Mouse (Mus musculus) midbrain, postnatal 0 days (tissue): ENCODE results near the gene Olfr1442. TPM values are rescaled to one million over a fixed set of nuclear protein-coding genes. Genes with fewer than 3 reads are reported as not detected.
"Not testable (repeated sequence)": the region's sequence is repeated elsewhere in the genome, so short reads cannot be mapped to it uniquely, and the experiment has no call there.

Experiments used
- ATAC-seq: fragments of 200-750 bp; cut with Nextera tagmentation; 2 replicates; pipeline ENCODE4 v1.8.0; 2017; ENCODE audit warnings: moderate number of reproducible peaks, mild to moderate bottlenecking, moderate TSS enrichment, moderate library complexity; ENCODE audit not compliant: low FRiP score
- DNase-seq: peaks from one replicate; pipeline ENCODE4 v3.0.0-alpha.2; 2015; ENCODE audit warnings: low spot score
- H3K27ac ChIP-seq: fragments of 300-500 bp; sonication (generic); 2 replicates; pipeline ENCODE4 v1.5.1; 2014; ENCODE audit warnings: low read depth, mild to moderate bottlenecking, low read length, mixed read lengths
- H3K27me3 ChIP-seq: fragments of 300-500 bp; sonication (generic); 2 replicates; pipeline ENCODE4 v1.6.1; 2014; ENCODE audit warnings: low read length, control low read depth, mixed read lengths; ENCODE audit not compliant: insufficient read depth
- H3K36me3 ChIP-seq: fragments of 300-500 bp; sonication (generic); 2 replicates; pipeline ENCODE4 v1.6.1; 2014; ENCODE audit warnings: low read length, control low read depth, mixed read lengths; ENCODE audit not compliant: insufficient read depth
- H3K4me1 ChIP-seq: fragments of 300-500 bp; sonication (generic); 2 replicates; pipeline ENCODE4 v1.6.1; 2014; ENCODE audit warnings: mild to moderate bottlenecking, control low read depth, antibody characterized with exemption, low read length, mixed read lengths; ENCODE audit not compliant: insufficient read depth
- H3K4me2 ChIP-seq: fragments of 300-500 bp; sonication (generic); 2 replicates; pipeline ENCODE4 v1.6.1; 2014; ENCODE audit warnings: low read depth, mild to moderate bottlenecking, low read length, mixed read lengths; ENCODE audit not compliant: poor library complexity, severe bottlenecking
- H3K4me3 ChIP-seq: fragments of 300-500 bp; sonication (generic); 2 replicates; pipeline ENCODE4 v1.5.1; 2014; ENCODE audit warnings: low read depth, mild to moderate bottlenecking, low read length, moderate library complexity
- H3K9ac ChIP-seq: fragments of 300-500 bp; sonication (generic); replicated peaks from 2 replicates; pipeline ENCODE4 v1.6.1; 2014; ENCODE audit warnings: mild to moderate bottlenecking, low read length, moderate library complexity, mixed read lengths; ENCODE audit not compliant: poor library complexity, severe bottlenecking
- H3K9me3 ChIP-seq: fragments of 300-500 bp; sonication (generic); 2 replicates; pipeline ENCODE4 v1.6.1; 2016; ENCODE audit warnings: low read length, control low read depth
- CTCF ChIP-seq: IDR thresholded peaks from 2 replicates; pipeline ENCODE4 v1.5.1; 2016; ENCODE audit warnings: antibody characterized with exemption, mild to moderate bottlenecking
- WGBS: fragments of 180-500 bp; shearing (Covaris S2); extraction: QIAGEN DNeasy Blood & Tissue Kit; methylation state at CpG from one replicate; pipeline ENCODE4 v1.1.7; 2014; 5-methylcytosine and 5-hydroxymethylcytosine counted together
- polyA plus RNA-seq: library from polyadenylated mRNA; unstranded; fragments of >200 nt; fragmentation: Nextera tagmentation; extraction: Ambion mirVana; gene quantifications from 2 replicates; pipeline ENCODE4 v1.2.1, GENCODE M21; 2015
- total RNA-seq: library from RNA; depleted of rRNA; stranded (reverse); fragments of >200 nt; gene quantifications from 2 replicates; pipeline ENCODE4 v1.2.3, GENCODE M21; 2014

The Olfr1442 gene
- total and polyA plus RNA-seq, 2 experiments from 2014 or later, result not detected

GRCm38 (mm10) chr19:12649511-12649910 is 20.7 kb upstream of the Olfr1442 start:
- no peak overlapping the region for H3K27ac ChIP-seq
- no peak for ATAC-seq
- no peak overlapping the region for H3K4me3 ChIP-seq
- no peak overlapping the region for H3K4me2 ChIP-seq
- H3K9ac ChIP-seq, result no peak overlapping the region
- TF ChIP-seq CTCF, result no peak
- H3K9me3 ChIP-seq, result no peaks in the 10 kb centered on the region
- no peaks in the 10 kb centered on the region for H3K4me1 ChIP-seq
- no peaks in the 10 kb centered on the region for H3K36me3 ChIP-seq
- no peak for DNase-seq
- no peaks in the 10 kb centered on the region for H3K27me3 ChIP-seq

- no peak overlapping the region for H3K4me3 ChIP-seq
- no peaks in the 10 kb centered on the region for H3K27me3 ChIP-seq
- 84% methylated on average over 1 of the region's 1 CpGs for WGBS
- H3K36me3 ChIP-seq, result no peaks in the 10 kb centered on the region
- no peak overlapping the region for H3K27ac ChIP-seq
- ATAC-seq (no peak), DNase-seq (no peak)
- no peak overlapping the region for H3K9ac ChIP-seq
- H3K9me3 ChIP-seq, result 0 out of 2 replicates have a peak, but pooled peaks cover 4% of the 10 kb centered on the region
- H3K4me2 ChIP-seq, result no peak overlapping the region
- H3K4me1 ChIP-seq, result no peaks in the 10 kb centered on the region
- TF ChIP-seq CTCF, result no peak
Observed at GRCm38 (mm10) chr19:12666156-12666555, 4.1 kb upstream of the Olfr1442 start.

- 97% methylated on average over 3 of the region's 3 CpGs for WGBS
- not testable (repeated sequence) for ATAC-seq, H3K9me3 ChIP-seq, H3K9ac ChIP-seq, H3K4me3 ChIP-seq, H3K4me2 ChIP-seq, H3K27me3 ChIP-seq, DNase-seq, H3K4me1 ChIP-seq, H3K36me3 ChIP-seq, H3K27ac ChIP-seq
Observed at GRCm38 (mm10) chr19:12668601-12669000, 1.6 kb upstream of the Olfr1442 start.

- ATAC-seq (no peak), DNase-seq (no peak)
- WGBS, result 91% methylated on average over 4 of the region's 4 CpGs
- Histone ChIP-seq H3K4me3 (no peak overlapping the region), H3K9me3 (no peaks in the 10 kb centered on the region), H3K36me3 (no peaks in the 10 kb centered on the region), H3K4me2 (no peak overlapping the region), H3K27ac (no peak overlapping the region), H3K27me3 (no peaks in the 10 kb centered on the region), H3K4me1 (no peaks in the 10 kb centered on the region), H3K9ac (no peak overlapping the region)
- TF ChIP-seq CTCF, result no peak
Observed at GRCm38 (mm10) chr19:12671051-12671450, 812 bp downstream of the Olfr1442 start.

GRCm38 (mm10) chr19:12677812-12678211 is 7.6 kb downstream of the Olfr1442 start, which contains the start of gene Olfr1443:
Olfr1443 (plus strand) TSS chr19:12678112.
- Histone ChIP-seq H3K4me3 (no peak within 1 kb of the TSS), H3K4me2 (no peak within 1 kb of the TSS), H3K27me3 (no peaks in the 10 kb centered on the region), H3K36me3 (no peaks in the 10 kb centered on the region), H3K9me3 (no peaks in the 10 kb centered on the region), H3K27ac (no peak within 1 kb of the TSS), H3K9ac (no peak within 1 kb of the TSS), H3K4me1 (no peaks in the 10 kb centered on the region)
- WGBS, result 71% methylated on average over 3 of the region's 3 CpGs
- ATAC-seq (no peak), DNase-seq (no peak)
- TF ChIP-seq CTCF, result no peak

- no peak overlapping the region for H3K4me2 ChIP-seq
- no peaks in the 10 kb centered on the region for H3K9me3 ChIP-seq
- no peak overlapping the region for H3K9ac ChIP-seq
- ATAC-seq (no peak), DNase-seq (no peak)
- H3K4me3 ChIP-seq, result no peak overlapping the region
- no peak overlapping the region for H3K27ac ChIP-seq
- H3K36me3 ChIP-seq, result no peaks in the 10 kb centered on the region
- H3K4me1 ChIP-seq, result no peaks in the 10 kb centered on the region
- no peaks in the 10 kb centered on the region for H3K27me3 ChIP-seq
- TF ChIP-seq CTCF, result no peak
Observed at GRCm38 (mm10) chr19:12684638-12685037, 14.4 kb downstream of the Olfr1442 start.
